Mouse (Mus musculus): ENCODE results near the gene Creb5. TPM values are rescaled to one million over a fixed set of nuclear protein-coding genes. Genes with fewer than 3 reads are reported as not detected.

Gene Creb5
- polyA plus RNA-seq, 1 experiment from 2014 or later = 45.8 TPM

GRCm38 (mm10) chr6:53730996-53731485, 444.0 kb downstream of the Creb5 start:
- Histone ChIP-seq H3K27me3 (no peaks in the 10 kb centered on the region), H3K9ac (no peak overlapping the region), H3K4me2 (no peak overlapping the region), H3K36me3 (no peaks in the 10 kb centered on the region), H3K4me3 (no peak overlapping the region), H3K9me3 (no peaks in the 10 kb centered on the region), H3K27ac (no peak overlapping the region), H3K4me1 (no peaks in the 10 kb centered on the region)
- WGBS = 54% methylated on average over 5 of the region's 5 CpGs
- no peak for ATAC-seq (ENCODE audit: insufficient number of reproducible peaks, low FRiP score, low TSS enrichment, low read depth)

- Histone ChIP-seq H3K9me3 (no peaks in the 10 kb centered on the region), H3K36me3 (no peaks in the 10 kb centered on the region), H3K27me3 (no peaks in the 10 kb centered on the region), H3K27ac (no peak overlapping the region), H3K4me2 (no peak overlapping the region), H3K4me3 (no peak overlapping the region), H3K9ac (no peak overlapping the region), H3K4me1 (no peaks in the 10 kb centered on the region)
- 81% methylated on average over 1 of the region's 1 CpGs for WGBS
- ATAC-seq (ENCODE audit: insufficient number of reproducible peaks, low FRiP score, low TSS enrichment, low read depth) = no peak
Observed at GRCm38 (mm10) chr6:53733546-53733945, 446.5 kb downstream of the Creb5 start.

- WGBS = 37% methylated on average over 4 of the region's 4 CpGs
- no peaks in the 10 kb centered on the region for H3K36me3 ChIP-seq
- H3K4me1 ChIP-seq = no peaks in the 10 kb centered on the region
- H3K4me3 ChIP-seq = no peak overlapping the region
- H3K9me3 ChIP-seq = no peaks in the 10 kb centered on the region
- no peak overlapping the region for H3K4me2 ChIP-seq
- no peak for ATAC-seq (ENCODE audit: insufficient number of reproducible peaks, low FRiP score, low TSS enrichment, low read depth)
- no peaks in the 10 kb centered on the region for H3K27me3 ChIP-seq
- H3K27ac ChIP-seq = no peak overlapping the region
- H3K9ac ChIP-seq = no peak overlapping the region
Observed at GRCm38 (mm10) chr6:53733999-53734398, 446.9 kb downstream of the Creb5 start.

GRCm38 (mm10) chr6:53735696-53736095, 448.6 kb downstream of the Creb5 start:
- no peak overlapping the region for H3K27ac ChIP-seq
- H3K36me3 ChIP-seq = no peaks in the 10 kb centered on the region
- H3K9me3 ChIP-seq = no peaks in the 10 kb centered on the region
- no peak overlapping the region for H3K4me3 ChIP-seq
- no peaks in the 10 kb centered on the region for H3K27me3 ChIP-seq
- no peaks in the 10 kb centered on the region for H3K4me1 ChIP-seq
- 41% methylated on average over 6 of the region's 6 CpGs for WGBS
- ATAC-seq (ENCODE audit: insufficient number of reproducible peaks, low FRiP score, low TSS enrichment, low read depth) = no peak
- H3K9ac ChIP-seq = no peak overlapping the region
- no peak overlapping the region for H3K4me2 ChIP-seq

GRCm38 (mm10) chr6:53738206-53738605, 451.1 kb downstream of the Creb5 start:
- H3K27me3 ChIP-seq = no peaks in the 10 kb centered on the region
- no peak overlapping the region for H3K27ac ChIP-seq
- H3K9me3 ChIP-seq = no peaks in the 10 kb centered on the region
- no peaks in the 10 kb centered on the region for H3K4me1 ChIP-seq
- no peak for ATAC-seq (ENCODE audit: insufficient number of reproducible peaks, low FRiP score, low TSS enrichment, low read depth)
- no peaks in the 10 kb centered on the region for H3K36me3 ChIP-seq
- no peak overlapping the region for H3K4me3 ChIP-seq
- H3K4me2 ChIP-seq = no peak overlapping the region
- no peak overlapping the region for H3K9ac ChIP-seq

GRCm38 (mm10) chr6:53741222-53741621, 454.2 kb downstream of the Creb5 start:
- Histone ChIP-seq H3K27ac (no peak overlapping the region), H3K4me3 (no peak overlapping the region), H3K9me3 (no peaks in the 10 kb centered on the region), H3K27me3 (no peaks in the 10 kb centered on the region), H3K4me2 (no peak overlapping the region), H3K36me3 (no peaks in the 10 kb centered on the region), H3K9ac (no peak overlapping the region), H3K4me1 (no peaks in the 10 kb centered on the region)
- no peak for ATAC-seq (ENCODE audit: insufficient number of reproducible peaks, low FRiP score, low TSS enrichment, low read depth)
- WGBS = 79% methylated on average over 3 of the region's 3 CpGs

Other genes starting within 250 kb of the Creb5 start
- gene Jazf1, start 218.6 kb upstream of the Creb5 start, polyA plus RNA-seq (2015; fragmentation: Nextera tagmentation; extraction: Ambion mirVana) = 20.0 and 21.0 TPM in 2 replicates

All from limb, embryonic 15.5 days (tissue).